Mouse (Mus musculus): Measurements from ENCODE around the gene Efna3.

DNA sequence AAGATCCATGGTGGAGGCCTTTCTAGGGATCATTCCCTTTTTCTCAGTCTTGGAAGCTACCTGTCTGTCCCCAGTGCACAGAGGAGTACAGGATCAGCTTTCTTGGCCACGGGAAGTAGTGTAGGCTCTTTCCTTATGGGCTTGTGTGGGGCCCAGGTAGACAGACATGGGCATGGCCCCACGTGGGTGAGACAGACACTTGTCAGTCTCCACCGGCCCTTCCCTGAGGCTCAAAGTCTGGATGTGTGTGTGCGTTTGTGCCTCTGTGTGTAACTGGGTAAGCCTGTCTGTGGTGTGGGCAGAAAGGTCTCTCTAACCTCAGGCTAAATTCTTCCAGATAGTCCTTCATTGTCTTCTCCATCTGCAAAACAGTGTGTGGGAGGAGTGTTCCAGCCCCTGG is 17.7 kb downstream of the Efna3 start:
- TF ChIP-seq CTCF (conservative IDR thresholded peaks at IDR 0.05; ENCODE audit: low read length), result no peak
- TF ChIP-seq NANOG (IDR thresholded peaks at IDR 0.05; ENCODE audit: borderline replicate concordance, low read length), result no peak
- no peak for TF ChIP-seq POU5F1 (IDR thresholded peaks at IDR 0.05; ENCODE audit: borderline replicate concordance, low read length)
